Mouse (Mus musculus): ENCODE measurements around the gene Fgfr2. TPM values are rescaled to one million over a fixed set of nuclear protein-coding genes. Genes with fewer than 3 reads are reported as not detected.
"Not testable (repeated sequence)": the region's sequence is repeated elsewhere in the genome, so short reads cannot be mapped to it uniquely, and the experiment has no call there.

The Fgfr2 gene
- polyA plus RNA-seq, 1 experiment from 2014 or later = 99.3 TPM

GRCm38 (mm10) chr7:130493346-130493745 lies 2629.8 kb downstream of the Fgfr2 start:
- Histone ChIP-seq H3K9me3 (replicated peaks) (no peaks in the 10 kb centered on the region; the same call in 1 of the 2 replicates), H3K4me3 (no peak overlapping the region), H3K4me1 (peaks cover 3% of the 10 kb centered on the region; the same call in 1 of the 2 replicates), H3K36me3 (peaks cover 41% of the 10 kb centered on the region), H3K27ac (replicated peaks) (no peak overlapping the region), H3K27me3 (ENCODE audit: low read depth, poor library complexity, severe bottlenecking) (no peaks in the 10 kb centered on the region)
- no peak for DNase-seq (ENCODE audit: low spot score)
- 92% methylated on average over 3 of the region's 3 CpGs for WGBS

- Histone ChIP-seq H3K4me1 (peaks cover 3% of the 10 kb centered on the region; the same call in 1 of the 2 replicates), H3K4me3 (no peak overlapping the region), H3K36me3 (peaks cover 45% of the 10 kb centered on the region), H3K9me3 (replicated peaks) (peaks cover 13% of the 10 kb centered on the region; the same call in 1 of the 2 replicates), H3K27ac (replicated peaks) (no peak overlapping the region), H3K27me3 (ENCODE audit: low read depth, poor library complexity, severe bottlenecking) (no peaks in the 10 kb centered on the region)
- DNase-seq (ENCODE audit: low spot score) = no peak
Measured at GRCm38 (mm10) chr7:130492026-130492425, 2631.1 kb downstream of the Fgfr2 start.

- DNase-seq (ENCODE audit: low spot score) = not testable (repeated sequence)
- H3K4me1 ChIP-seq = peaks cover 22% of the 10 kb centered on the region
Measured at GRCm38 (mm10) chr7:130479003-130479402, 2644.1 kb downstream of the Fgfr2 start.

DNA sequence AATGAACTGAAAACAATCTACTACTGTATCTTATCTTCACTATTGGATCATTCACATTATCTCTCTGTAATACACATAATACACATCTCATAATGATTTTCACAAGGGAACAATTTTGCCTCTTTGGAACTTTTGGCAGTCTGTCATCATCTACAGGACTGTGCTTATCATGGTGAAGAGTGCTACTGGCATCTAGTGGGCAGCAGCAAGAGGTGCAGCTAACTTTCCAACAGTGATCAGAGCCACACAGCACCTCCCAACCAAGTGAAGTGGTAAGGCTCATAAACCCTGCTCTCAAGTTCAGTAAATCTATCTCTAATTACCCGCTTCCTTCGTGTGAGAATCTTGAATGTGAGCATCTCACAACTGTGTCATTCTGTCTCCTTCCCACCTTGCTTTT lies 2647.2 kb downstream of the Fgfr2 start:
- 31% methylated on average over 2 of the region's 2 CpGs for WGBS
- H3K36me3 ChIP-seq = peaks cover 27% of the 10 kb centered on the region
- peaks cover 52% of the 10 kb centered on the region for H3K4me1 ChIP-seq
- no peak overlapping the region for H3K4me3 ChIP-seq
- peaks cover 10% of the 10 kb centered on the region; the same call in 1 of the 2 replicates for H3K27me3 ChIP-seq (ENCODE audit: low read depth, poor library complexity, severe bottlenecking)
- no peak overlapping the region for H3K27ac ChIP-seq (replicated peaks)
- no peaks in the 10 kb centered on the region for H3K9me3 ChIP-seq (replicated peaks)
- DNase-seq (ENCODE audit: low spot score) = peak; percentile 37

More at GRCm38 (mm10) chr7:130479003-130479402, 2644.1 kb downstream of the Fgfr2 start:
- peaks cover 34% of the 10 kb centered on the region for H3K36me3 ChIP-seq
- not testable (repeated sequence) for H3K4me3 ChIP-seq; H3K9me3 ChIP-seq (replicated peaks); H3K27me3 ChIP-seq (ENCODE audit: low read depth, poor library complexity, severe bottlenecking); H3K27ac ChIP-seq (replicated peaks)
- WGBS = 94% methylated on average over 3 of the region's 3 CpGs

DNA sequence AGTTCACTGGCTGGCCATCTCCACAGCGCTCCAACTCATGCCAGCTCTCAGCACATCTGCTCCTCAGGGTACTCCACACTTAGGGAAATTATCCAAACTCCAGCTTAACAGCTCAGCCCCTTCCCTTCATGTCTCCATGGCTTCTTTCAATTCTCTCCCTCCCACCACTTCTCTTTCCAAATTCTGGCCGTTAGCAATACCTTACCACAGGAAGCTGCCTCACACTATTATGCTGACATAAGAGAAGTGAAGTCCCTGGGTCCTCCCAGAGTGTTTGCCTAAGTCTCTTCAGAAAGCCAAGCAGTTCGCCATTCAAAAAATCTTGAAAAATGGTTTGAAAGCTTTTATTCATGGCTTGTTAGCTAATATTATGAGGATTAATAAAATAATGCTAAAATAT lies 2649.3 kb downstream of the Fgfr2 start:
- Histone ChIP-seq H3K27me3 (ENCODE audit: low read depth, poor library complexity, severe bottlenecking) (peaks cover 10% of the 10 kb centered on the region; the same call in 1 of the 2 replicates), H3K9me3 (replicated peaks) (no peaks in the 10 kb centered on the region), H3K4me1 (peaks cover 73% of the 10 kb centered on the region), H3K36me3 (peaks cover 9% of the 10 kb centered on the region), H3K27ac (replicated peaks) (peak overlapping the region; percentile 76), H3K4me3 (no peak overlapping the region)
- WGBS = 63% methylated on average over 3 of the region's 3 CpGs
- DNase-seq (ENCODE audit: low spot score) = peak; percentile 14

- no peaks in the 10 kb centered on the region for H3K9me3 ChIP-seq (replicated peaks)
- H3K27ac ChIP-seq (replicated peaks) = peak overlapping the region; percentile 76; the same call in 1 of the 2 replicates
- 18% methylated on average over 6 of the region's 6 CpGs for WGBS
- H3K36me3 ChIP-seq = 0 out of 2 replicates have a peak, but pooled peaks cover 4% of the 10 kb centered on the region
- DNase-seq (ENCODE audit: low spot score) = peak; percentile 66
- no peak overlapping the region; the same call in 1 of the 2 replicates for H3K4me3 ChIP-seq
- H3K4me1 ChIP-seq = peaks cover 83% of the 10 kb centered on the region
- peaks cover 10% of the 10 kb centered on the region; the same call in 1 of the 2 replicates for H3K27me3 ChIP-seq (ENCODE audit: low read depth, poor library complexity, severe bottlenecking)
Measured at GRCm38 (mm10) chr7:130472683-130473082, 2650.5 kb downstream of the Fgfr2 start.

GRCm38 (mm10) chr7:130471045-130471444 lies 2652.1 kb downstream of the Fgfr2 start:
- peaks cover 12% of the 10 kb centered on the region for H3K36me3 ChIP-seq
- no peaks in the 10 kb centered on the region for H3K9me3 ChIP-seq (replicated peaks)
- no peak overlapping the region for H3K4me3 ChIP-seq
- peak overlapping the region; percentile 61 for H3K27ac ChIP-seq (replicated peaks)
- 26% methylated on average over 6 of the region's 6 CpGs for WGBS
- peaks cover 10% of the 10 kb centered on the region; the same call in 1 of the 2 replicates for H3K27me3 ChIP-seq (ENCODE audit: low read depth, poor library complexity, severe bottlenecking)
- no peak for DNase-seq (ENCODE audit: low spot score)
- peaks cover 91% of the 10 kb centered on the region for H3K4me1 ChIP-seq

- H3K9me3 ChIP-seq (replicated peaks) = no peaks in the 10 kb centered on the region
- peak overlapping the region; percentile 10; the same call in 1 of the 2 replicates for H3K27ac ChIP-seq (replicated peaks)
- 81% methylated on average over 4 of the region's 4 CpGs for WGBS
- H3K4me1 ChIP-seq = peaks cover 12% of the 10 kb centered on the region
- H3K27me3 ChIP-seq (ENCODE audit: low read depth, poor library complexity, severe bottlenecking) = no peaks in the 10 kb centered on the region
- no peak overlapping the region for H3K4me3 ChIP-seq
- DNase-seq (ENCODE audit: low spot score) = no peak
- H3K36me3 ChIP-seq = peaks cover 62% of the 10 kb centered on the region
Measured at GRCm38 (mm10) chr7:130455587-130456246, 2667.4 kb downstream of the Fgfr2 start.

DNA sequence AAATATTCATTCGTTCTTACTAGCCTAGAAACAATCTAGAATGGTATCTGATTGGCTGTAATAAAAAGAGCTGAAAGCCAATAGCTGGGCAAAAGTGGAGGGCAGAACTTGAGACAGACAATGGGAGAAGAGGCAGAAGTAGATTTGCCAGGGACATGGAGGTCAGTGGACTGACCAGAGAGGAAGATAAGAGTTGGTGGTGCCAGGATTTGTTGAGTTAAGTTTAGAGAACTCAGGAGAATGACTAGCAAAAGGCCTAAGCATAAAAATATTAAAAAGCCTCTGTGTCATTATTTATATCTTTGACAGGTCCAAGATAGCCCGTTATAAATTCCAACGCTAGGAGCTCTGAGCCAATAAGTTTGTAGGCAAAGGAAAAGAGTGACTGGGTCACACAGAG lies 2668.9 kb downstream of the Fgfr2 start:
- peaks cover 12% of the 10 kb centered on the region for H3K4me1 ChIP-seq
- WGBS = 97% methylated on average over 3 of the region's 3 CpGs
- H3K4me3 ChIP-seq = no peak overlapping the region
- peaks cover 62% of the 10 kb centered on the region for H3K36me3 ChIP-seq
- H3K27ac ChIP-seq (replicated peaks) = no peak overlapping the region
- no peak for DNase-seq (ENCODE audit: low spot score)
- H3K9me3 ChIP-seq (replicated peaks) = no peaks in the 10 kb centered on the region
- H3K27me3 ChIP-seq (ENCODE audit: low read depth, poor library complexity, severe bottlenecking) = no peaks in the 10 kb centered on the region

- Histone ChIP-seq H3K4me3 (no peak overlapping the region), H3K36me3 (0 out of 2 replicates have a peak, but pooled peaks cover 8% of the 10 kb centered on the region), H3K27me3 (ENCODE audit: low read depth, poor library complexity, severe bottlenecking) (no peaks in the 10 kb centered on the region), H3K9me3 (replicated peaks) (no peaks in the 10 kb centered on the region), H3K27ac (replicated peaks) (no peak overlapping the region), H3K4me1 (no peaks in the 10 kb centered on the region)
- DNase-seq (ENCODE audit: low spot score) = no peak
- 91% methylated on average over 5 of the region's 5 CpGs for WGBS
Measured at GRCm38 (mm10) chr7:130435776-130436175, 2687.4 kb downstream of the Fgfr2 start.

DNA sequence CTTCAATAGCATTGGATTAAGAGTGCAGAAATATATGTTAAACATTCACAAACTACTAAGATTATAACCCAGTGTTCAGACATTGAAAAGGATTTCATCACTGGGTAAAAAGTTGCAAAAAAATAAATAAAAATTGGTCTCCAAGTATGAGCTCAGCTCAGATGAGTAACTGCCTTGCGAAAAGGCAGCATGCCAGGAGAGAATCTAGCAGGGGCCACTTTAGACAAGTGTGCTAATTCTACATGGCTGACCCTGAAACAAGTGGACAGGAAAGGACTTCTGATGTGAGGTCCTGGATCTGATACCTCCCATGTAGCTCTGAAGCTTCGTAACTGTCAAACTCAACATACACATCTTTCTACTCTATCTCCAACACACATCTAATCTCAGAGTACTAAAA lies 2691.0 kb downstream of the Fgfr2 start:
- Histone ChIP-seq H3K4me1 (peaks cover 6% of the 10 kb centered on the region; the same call in 1 of the 2 replicates), H3K27ac (replicated peaks) (no peak overlapping the region), H3K27me3 (ENCODE audit: low read depth, poor library complexity, severe bottlenecking) (no peaks in the 10 kb centered on the region), H3K9me3 (replicated peaks) (no peaks in the 10 kb centered on the region), H3K4me3 (no peak overlapping the region), H3K36me3 (0 out of 2 replicates have a peak, but pooled peaks cover 4% of the 10 kb centered on the region)
- no peak for DNase-seq (ENCODE audit: low spot score)
- 88% methylated on average over 2 of the region's 2 CpGs for WGBS

- no peaks in the 10 kb centered on the region for H3K36me3 ChIP-seq
- H3K27me3 ChIP-seq (ENCODE audit: low read depth, poor library complexity, severe bottlenecking) = no peaks in the 10 kb centered on the region
- no peaks in the 10 kb centered on the region for H3K9me3 ChIP-seq (replicated peaks)
- no peak overlapping the region for H3K4me3 ChIP-seq
- peaks cover 16% of the 10 kb centered on the region for H3K4me1 ChIP-seq
- peak overlapping the region; percentile 49; the same call in 1 of the 2 replicates for H3K27ac ChIP-seq (replicated peaks)
- peak; percentile 30 for DNase-seq (ENCODE audit: low spot score)
- WGBS = 3% methylated on average over 5 of the region's 5 CpGs
Measured at GRCm38 (mm10) chr7:130426586-130426985, 2696.6 kb downstream of the Fgfr2 start.

DNA sequence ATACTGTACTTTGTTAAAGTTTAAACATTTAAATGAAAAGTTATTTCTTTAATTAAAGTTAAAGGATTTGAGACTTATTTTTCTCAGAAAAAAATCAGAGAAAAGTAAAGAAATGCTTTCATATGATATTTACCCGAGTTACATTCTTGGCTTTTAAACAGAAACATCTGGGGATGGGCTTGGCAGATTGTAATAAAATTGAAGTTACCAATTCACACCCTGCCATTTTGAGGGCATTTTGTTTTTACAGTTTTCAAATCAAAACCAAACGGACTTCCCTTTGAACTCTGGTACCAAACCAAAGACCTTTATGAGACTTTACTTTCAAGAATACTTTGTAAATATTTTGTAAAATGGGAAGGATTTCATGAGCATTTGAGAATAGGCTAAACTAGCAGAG lies 2697.2 kb downstream of the Fgfr2 start:
- H3K27me3 ChIP-seq (ENCODE audit: low read depth, poor library complexity, severe bottlenecking) = no peaks in the 10 kb centered on the region
- 69% methylated on average over 2 of the region's 2 CpGs for WGBS
- H3K36me3 ChIP-seq = no peaks in the 10 kb centered on the region
- DNase-seq (ENCODE audit: low spot score) = no peak
- no peak overlapping the region for H3K4me3 ChIP-seq
- H3K9me3 ChIP-seq (replicated peaks) = no peaks in the 10 kb centered on the region
- H3K4me1 ChIP-seq = peaks cover 16% of the 10 kb centered on the region
- H3K27ac ChIP-seq (replicated peaks) = no peak overlapping the region
